Mouse (Mus musculus) ES-E14 (cell line): ENCODE data around the gene Urad.

Experiments
- CHD2 ChIP-seq: IDR thresholded peaks from 2 replicates; pipeline ENCODE4 v1.6.1; 2014; ENCODE audit warnings: mild to moderate bottlenecking, low read depth, low read length, inconsistent platforms
- ZC3H11A ChIP-seq: IDR thresholded peaks from 2 replicates; pipeline ENCODE4 v1.6.1; 2012; ENCODE audit warnings: low read depth, mild to moderate bottlenecking, inconsistent platforms, low read length, borderline replicate concordance

- TF ChIP-seq CHD2 (no peak), ZC3H11A (no peak)
Observed at GRCm38 (mm10) chr5:147351931-147352330, 29.7 kb upstream of the Urad start.
